Mouse (Mus musculus): ENCODE results near the gene Acsf3. TPM values are rescaled to one million over a fixed set of nuclear protein-coding genes. Genes with fewer than 3 reads are reported as not detected.
A peak's percentile ranks its signal among the peaks of the same experiment; 100 is the strongest.

The Acsf3 gene
- 11.7 and 12.4 TPM in 2 replicates for total RNA-seq (2012; rRNA removed)

- DNase-seq (ENCODE audit: low read depth, low spot score) = peak; percentile 56
- TF ChIP-seq CHD2 (IDR thresholded peaks at IDR 0.05; ENCODE audit: low read depth, low read length) (no peak), HCFC1 (IDR thresholded peaks at IDR 0.05; ENCODE audit: borderline replicate concordance, insufficient read depth, low read length) (peak; percentile 86)
- Histone ChIP-seq H3K4me3 (ENCODE audit: insufficient read depth in 1 of 2, low read depth in 1 of 2, low read length in 2 of 2, poor library complexity in 1 of 2, severe bottlenecking in 1 of 2) (peak within 1 kb of the TSS; percentile 90 to 93), H3K9ac (ENCODE audit: insufficient read depth, low read depth, low read length, poor library complexity, severe bottlenecking) (peak within 1 kb of the TSS; percentile 78), H3K27ac (ENCODE audit: insufficient read depth, low read depth, low read length, poor library complexity, severe bottlenecking) (no peak within 1 kb of the TSS), H3K9me3 (ENCODE audit: control insufficient read depth, insufficient read depth, low read depth, low read length) (no peaks in the 10 kb centered on the region), H3K36me3 (ENCODE audit: control insufficient read depth, insufficient read depth, low read length, poor library complexity, severe bottlenecking) (peaks cover 2% of the 10 kb centered on the region; the same call in 1 of the 2 replicates), H3K4me1 (ENCODE audit: control insufficient read depth in 2 of 2, insufficient read depth in 2 of 2, low read length in 2 of 2, poor library complexity in 1 of 2) (peaks cover 2% of the 10 kb centered on the region in 2 experiments; a peak in 1 of 4 replicates)
- in situ Hi-C loops (cut with MboI; ENCODE audit: low sequenced_read_pairs in 2 of 2, unreplicated experiment in 2 of 2) = no loop called here
Measured at GRCm38 (mm10) chr8:122775285-122776155, at the start of gene Acsf3. Gene Acsf3, plus strand, starts transcription at chr8:122775486.

- Histone ChIP-seq H3K4me1 (ENCODE audit: control insufficient read depth in 2 of 2, insufficient read depth in 2 of 2, low read length in 2 of 2, poor library complexity in 1 of 2) (0 out of 4 replicates have a peak, but pooled peaks cover 0 to 2% of the 10 kb centered on the region in 2 experiments), H3K27ac (ENCODE audit: insufficient read depth, low read depth, low read length, poor library complexity, severe bottlenecking) (no peak overlapping the region), H3K36me3 (ENCODE audit: control insufficient read depth, insufficient read depth, low read length, poor library complexity, severe bottlenecking) (no peaks in the 10 kb centered on the region), H3K9ac (ENCODE audit: insufficient read depth, low read depth, low read length, poor library complexity, severe bottlenecking) (no peak overlapping the region), H3K9me3 (ENCODE audit: control insufficient read depth, insufficient read depth, low read depth, low read length) (no peaks in the 10 kb centered on the region), H3K4me3 (ENCODE audit: insufficient read depth in 1 of 2, low read depth in 1 of 2, low read length in 2 of 2, poor library complexity in 1 of 2, severe bottlenecking in 1 of 2) (no peak overlapping the region)
- in situ Hi-C loops (cut with MboI; ENCODE audit: low sequenced_read_pairs in 2 of 2, unreplicated experiment in 2 of 2) = no loop called here
- TF ChIP-seq ZC3H11A (IDR thresholded peaks at IDR 0.05; ENCODE audit: borderline replicate concordance, low read depth, low read length) (no peak), HCFC1 (IDR thresholded peaks at IDR 0.05; ENCODE audit: borderline replicate concordance, insufficient read depth, low read length) (no peak), CHD2 (IDR thresholded peaks at IDR 0.05; ENCODE audit: low read depth, low read length) (no peak), MAFK (IDR thresholded peaks at IDR 0.05; ENCODE audit: insufficient read depth, low read depth, low read length) (no peak), ZNF384 (IDR thresholded peaks at IDR 0.05; ENCODE audit: low read depth, low read length) (no peak)
- no peak for DNase-seq (ENCODE audit: low read depth, low spot score)
Measured at GRCm38 (mm10) chr8:122726789-122727188, 48.5 kb upstream of the Acsf3 start.

- DNase-seq (ENCODE audit: low read depth, low spot score) = no peak
- H3K4me1 ChIP-seq (ENCODE audit: control insufficient read depth in 2 of 2, insufficient read depth in 2 of 2, low read length in 2 of 2, poor library complexity in 1 of 2) = 0 out of 4 replicates have a peak, but pooled peaks cover 0 to 2% of the 10 kb centered on the region in 2 experiments
- H3K4me3 ChIP-seq (ENCODE audit: insufficient read depth in 1 of 2, low read depth in 1 of 2, low read length in 2 of 2, poor library complexity in 1 of 2, severe bottlenecking in 1 of 2) = no peak overlapping the region
- H3K9me3 ChIP-seq (ENCODE audit: control insufficient read depth, insufficient read depth, low read depth, low read length) = no peaks in the 10 kb centered on the region
- H3K27ac ChIP-seq (ENCODE audit: insufficient read depth, low read depth, low read length, poor library complexity, severe bottlenecking) = no peak overlapping the region
- in situ Hi-C loops (cut with MboI; ENCODE audit: low sequenced_read_pairs in 2 of 2, unreplicated experiment in 2 of 2) = no loop called here
- no peaks in the 10 kb centered on the region for H3K36me3 ChIP-seq (ENCODE audit: control insufficient read depth, insufficient read depth, low read length, poor library complexity, severe bottlenecking)
- no peak overlapping the region for H3K9ac ChIP-seq (ENCODE audit: insufficient read depth, low read depth, low read length, poor library complexity, severe bottlenecking)
- TF ChIP-seq HCFC1 (IDR thresholded peaks at IDR 0.05; ENCODE audit: borderline replicate concordance, insufficient read depth, low read length) = no peak
- no peak for TF ChIP-seq ZNF384 (IDR thresholded peaks at IDR 0.05; ENCODE audit: low read depth, low read length)
- no peak for TF ChIP-seq MAFK (IDR thresholded peaks at IDR 0.05; ENCODE audit: insufficient read depth, low read depth, low read length)
- TF ChIP-seq CHD2 (IDR thresholded peaks at IDR 0.05; ENCODE audit: low read depth, low read length) = no peak
Measured at GRCm38 (mm10) chr8:122727412-122727811, 47.9 kb upstream of the Acsf3 start.

- DNase-seq (ENCODE audit: low read depth, low spot score) = no peak
- H3K27ac ChIP-seq (ENCODE audit: insufficient read depth, low read depth, low read length, poor library complexity, severe bottlenecking) = no peak overlapping the region
- H3K4me1 ChIP-seq (ENCODE audit: control insufficient read depth in 2 of 2, insufficient read depth in 2 of 2, low read length in 2 of 2, poor library complexity in 1 of 2) = 0 out of 4 replicates have a peak, but pooled peaks cover 0 to 2% of the 10 kb centered on the region in 2 experiments
- no peak overlapping the region for H3K9ac ChIP-seq (ENCODE audit: insufficient read depth, low read depth, low read length, poor library complexity, severe bottlenecking)
- no peaks in the 10 kb centered on the region for H3K36me3 ChIP-seq (ENCODE audit: control insufficient read depth, insufficient read depth, low read length, poor library complexity, severe bottlenecking)
- no peak for TF ChIP-seq ZC3H11A (IDR thresholded peaks at IDR 0.05; ENCODE audit: borderline replicate concordance, low read depth, low read length)
- in situ Hi-C loops (cut with MboI; ENCODE audit: low sequenced_read_pairs in 2 of 2, unreplicated experiment in 2 of 2) = no loop called here
- H3K9me3 ChIP-seq (ENCODE audit: control insufficient read depth, insufficient read depth, low read depth, low read length) = no peaks in the 10 kb centered on the region
- H3K4me3 ChIP-seq (ENCODE audit: insufficient read depth in 1 of 2, low read depth in 1 of 2, low read length in 2 of 2, poor library complexity in 1 of 2, severe bottlenecking in 1 of 2) = no peak overlapping the region
Measured at GRCm38 (mm10) chr8:122728630-122729029, 46.7 kb upstream of the Acsf3 start.
